Mouse (Mus musculus) kidney, embryonic 14.5 days (tissue): ENCODE results near the gene Mtrf1. TPM values are rescaled to one million over a fixed set of nuclear protein-coding genes. Genes with fewer than 3 reads are reported as not detected.
A peak's percentile ranks its signal among the peaks of the same experiment; 100 is the strongest.

Experiments used
- ATAC-seq: fragments of 200-750 bp; cut with Nextera tagmentation; 2 replicates; pipeline ENCODE4 v1.8.0; 2017; ENCODE audit warnings: moderate number of reproducible peaks, mild to moderate bottlenecking, moderate TSS enrichment, moderate library complexity; ENCODE audit not compliant: low FRiP score, low TSS enrichment
- H3K27ac ChIP-seq: fragments of 300-500 bp; sonication (generic); 2 replicates; pipeline ENCODE4 v1.5.1; 2014; ENCODE audit warnings: low read depth, mild to moderate bottlenecking, low read length, moderate library complexity, mixed read lengths
- H3K27me3 ChIP-seq: fragments of 300-500 bp; sonication (generic); 2 replicates; pipeline ENCODE4 v1.6.1; 2014; ENCODE audit warnings: mild to moderate bottlenecking, low read length; ENCODE audit not compliant: control insufficient read depth, insufficient read depth
- H3K36me3 ChIP-seq: fragments of 300-500 bp; sonication (generic); 2 replicates; pipeline ENCODE4 v1.6.1; 2014; ENCODE audit warnings: low read length, mixed read lengths; ENCODE audit not compliant: control insufficient read depth, insufficient read depth
- H3K4me1 ChIP-seq: fragments of 300-500 bp; sonication (generic); 2 replicates; pipeline ENCODE4 v1.6.1; 2014; ENCODE audit warnings: low read length, mixed read lengths; ENCODE audit not compliant: control insufficient read depth, insufficient read depth
- H3K4me2 ChIP-seq: fragments of 300-500 bp; sonication (generic); replicated peaks from 2 replicates; pipeline ENCODE4 v1.6.1; 2014; ENCODE audit warnings: low read depth, mild to moderate bottlenecking, low read length
- H3K4me3 ChIP-seq: fragments of 300-500 bp; sonication (generic); 2 replicates; pipeline ENCODE4 v1.5.1; 2014; ENCODE audit warnings: mild to moderate bottlenecking, low read length
- H3K9ac ChIP-seq: fragments of 300-500 bp; sonication (generic); 2 replicates; pipeline ENCODE4 v1.6.1; 2014; ENCODE audit warnings: low read depth, mild to moderate bottlenecking, low read length, moderate library complexity
- H3K9me3 ChIP-seq: fragments of 300-500 bp; sonication (generic); 2 replicates; pipeline ENCODE4 v1.6.1; 2016; ENCODE audit warnings: low read length; ENCODE audit not compliant: control insufficient read depth
- WGBS: fragments of 180-500 bp; shearing (Covaris S2); extraction: QIAGEN DNeasy Blood & Tissue Kit; methylation state at CpG from one replicate; pipeline ENCODE4 v1.1.7; 2014; 5-methylcytosine and 5-hydroxymethylcytosine counted together
- polyA plus RNA-seq: library from polyadenylated mRNA; unstranded; fragments of >200 nt; fragmentation: Nextera tagmentation; extraction: Ambion mirVana; gene quantifications from 2 replicates; pipeline ENCODE4 v1.2.1, GENCODE M21; 2014

Mtrf1 gene
- 12.1 and 12.3 TPM in 2 replicates for polyA plus RNA-seq

- H3K27ac ChIP-seq, result peak within 1 kb of the TSS; percentile 87; the same call in 1 of the 2 replicates
- peak within 1 kb of the TSS; percentile 58 for H3K4me2 ChIP-seq
- peak; percentile 87 for ATAC-seq
- peak within 1 kb of the TSS; percentile 68 for H3K4me3 ChIP-seq
- H3K9me3 ChIP-seq, result no peaks in the 10 kb centered on the region
- no peaks in the 10 kb centered on the region for H3K27me3 ChIP-seq
- H3K36me3 ChIP-seq, result peaks cover 8% of the 10 kb centered on the region; the same call in 1 of the 2 replicates
- no peaks in the 10 kb centered on the region for H3K4me1 ChIP-seq
- peak within 1 kb of the TSS; percentile 63 for H3K9ac ChIP-seq
- WGBS, result 20% methylated on average over 23 of the region's 23 CpGs
These were observed at the start of gene Mtrf1 for GRCm38 (mm10) chr14:79397321-79398122. Gene Mtrf1, plus strand, starts transcription at chr14:79397772.

GRCm38 (mm10) chr14:79358055-79358454, 39.5 kb upstream of the Mtrf1 start:
- no peaks in the 10 kb centered on the region for H3K4me1 ChIP-seq
- H3K4me3 ChIP-seq, result no peak overlapping the region
- no peak overlapping the region for H3K9ac ChIP-seq
- no peak overlapping the region for H3K4me2 ChIP-seq
- H3K27ac ChIP-seq, result no peak overlapping the region
- ATAC-seq, result no peak
- H3K9me3 ChIP-seq, result no peaks in the 10 kb centered on the region
- H3K36me3 ChIP-seq, result peaks cover 61% of the 10 kb centered on the region
- H3K27me3 ChIP-seq, result no peaks in the 10 kb centered on the region
- WGBS, result 87% methylated on average over 2 of the region's 2 CpGs

- ATAC-seq, result no peak
These were observed 20.5 kb upstream of the Mtrf1 start for GRCm38 (mm10) chr14:79377041-79377440.

GRCm38 (mm10) chr14:79383120-79383519, 14.5 kb upstream of the Mtrf1 start:
- Histone ChIP-seq H3K4me3 (no peak overlapping the region), H3K4me1 (no peaks in the 10 kb centered on the region), H3K27me3 (no peaks in the 10 kb centered on the region), H3K9ac (no peak overlapping the region), H3K4me2 (no peak overlapping the region), H3K9me3 (no peaks in the 10 kb centered on the region), H3K27ac (no peak overlapping the region), H3K36me3 (peaks cover 39% of the 10 kb centered on the region; the same call in 1 of the 2 replicates)
- ATAC-seq, result no peak
- 93% methylated on average over 7 of the region's 7 CpGs for WGBS

More at GRCm38 (mm10) chr14:79377041-79377440, 20.5 kb upstream of the Mtrf1 start:
- H3K4me1 ChIP-seq, result no peaks in the 10 kb centered on the region
- H3K4me3 ChIP-seq, result no peak overlapping the region
- H3K9ac ChIP-seq, result no peak overlapping the region
- H3K9me3 ChIP-seq, result no peaks in the 10 kb centered on the region
- H3K27ac ChIP-seq, result no peak overlapping the region
- peaks cover 37% of the 10 kb centered on the region for H3K36me3 ChIP-seq
- no peaks in the 10 kb centered on the region for H3K27me3 ChIP-seq
- no peak overlapping the region for H3K4me2 ChIP-seq

DNA sequence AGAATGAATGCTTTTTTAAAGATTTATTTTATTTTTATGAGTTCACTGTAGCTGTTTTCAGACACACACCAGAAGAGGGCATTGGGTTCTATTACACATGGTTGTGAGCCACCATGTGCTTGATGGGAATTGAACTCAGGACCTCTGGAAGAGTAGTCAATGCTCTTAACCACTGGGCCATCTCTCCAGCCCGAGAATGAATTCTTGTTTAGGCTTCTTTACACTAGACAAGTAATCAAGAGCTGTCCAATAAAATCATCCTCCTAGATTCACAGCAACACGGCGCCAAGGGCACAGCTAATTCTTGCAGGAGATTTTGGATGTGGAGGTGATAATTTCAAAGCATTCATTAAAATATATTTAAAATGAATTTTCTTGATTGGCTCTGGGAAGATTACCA, 9.3 kb upstream of the Mtrf1 start:
- Histone ChIP-seq H3K9me3 (no peaks in the 10 kb centered on the region), H3K9ac (no peak overlapping the region), H3K27ac (no peak overlapping the region), H3K27me3 (no peaks in the 10 kb centered on the region), H3K4me2 (no peak overlapping the region), H3K4me1 (peaks cover 6% of the 10 kb centered on the region; the same call in 1 of the 2 replicates), H3K4me3 (no peak overlapping the region), H3K36me3 (peaks cover 17% of the 10 kb centered on the region; the same call in 1 of the 2 replicates)
- no peak for ATAC-seq
- WGBS, result 92% methylated on average over 3 of the region's 3 CpGs

- Histone ChIP-seq H3K9me3 (no peaks in the 10 kb centered on the region), H3K4me2 (peak overlapping the region; percentile 69), H3K27ac (peak overlapping the region; percentile 99), H3K4me3 (peak overlapping the region; percentile 75), H3K36me3 (peaks cover 13% of the 10 kb centered on the region; the same call in 1 of the 2 replicates), H3K4me1 (peaks cover 6% of the 10 kb centered on the region; the same call in 1 of the 2 replicates), H3K27me3 (no peaks in the 10 kb centered on the region), H3K9ac (peak overlapping the region; percentile 92)
- no peak for ATAC-seq
- WGBS, result under 1% methylated on average over 16 of the region's 16 CpGs
These were observed 7.9 kb upstream of the Mtrf1 start for GRCm38 (mm10) chr14:79389438-79390264.

DNA sequence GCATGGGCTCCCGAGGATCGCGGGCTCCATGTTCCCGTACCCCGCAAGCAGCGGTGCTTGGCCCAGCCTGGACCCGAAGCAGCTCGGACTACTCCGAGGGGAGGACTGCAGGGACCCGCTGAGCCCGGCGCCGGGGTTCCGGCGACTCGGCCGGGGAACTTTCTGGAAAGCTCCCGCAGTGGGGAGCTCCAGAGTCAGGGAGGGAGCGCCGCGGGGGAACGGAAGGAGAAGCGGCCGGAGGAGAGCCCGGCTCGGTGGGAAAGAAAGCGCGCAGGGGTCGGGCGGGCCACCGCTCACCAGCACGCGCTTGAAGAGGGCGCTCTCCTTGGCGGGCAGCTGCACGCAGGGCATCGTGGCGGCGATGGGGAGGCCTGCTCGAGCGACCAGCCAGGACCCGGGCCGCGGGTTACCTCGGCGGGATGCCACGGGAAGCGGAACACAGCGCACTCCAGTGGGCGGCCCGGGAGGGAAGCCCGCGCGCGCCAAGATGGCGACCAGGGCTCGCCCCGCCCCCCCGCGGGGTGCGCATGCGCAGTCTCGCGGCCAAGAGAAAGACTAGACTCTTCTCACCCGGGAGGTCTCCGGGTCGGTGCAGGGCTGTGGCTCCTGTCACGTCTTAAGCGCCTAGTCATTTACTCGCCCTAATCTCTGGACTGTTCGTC, 7.2 kb upstream of the Mtrf1 start, which contains the start of gene Naa16:
Gene Naa16 (minus strand): TSS at position 514 of the 662 bp plus-strand sequence.
- H3K9ac ChIP-seq, result peak within 1 kb of the TSS; percentile 92
- peaks cover 9% of the 10 kb centered on the region; the same call in 1 of the 2 replicates for H3K36me3 ChIP-seq
- H3K4me2 ChIP-seq, result peak within 1 kb of the TSS; percentile 69
- H3K9me3 ChIP-seq, result no peaks in the 10 kb centered on the region
- peaks cover 6% of the 10 kb centered on the region; the same call in 1 of the 2 replicates for H3K4me1 ChIP-seq
- peak within 1 kb of the TSS; percentile 99 for H3K27ac ChIP-seq
- peak; percentile 98 for ATAC-seq
- peak within 1 kb of the TSS; percentile 75 for H3K4me3 ChIP-seq
- WGBS, result under 1% methylated on average over 67 of the region's 71 CpGs
- no peaks in the 10 kb centered on the region for H3K27me3 ChIP-seq

GRCm38 (mm10) chr14:79393289-79393688, 4.3 kb upstream of the Mtrf1 start:
- 53% methylated on average over 1 of the region's 1 CpGs for WGBS
- ATAC-seq, result no peak
- H3K36me3 ChIP-seq, result no peaks in the 10 kb centered on the region
- no peak overlapping the region for H3K27ac ChIP-seq
- H3K4me2 ChIP-seq, result no peak overlapping the region
- no peak overlapping the region for H3K4me3 ChIP-seq
- H3K27me3 ChIP-seq, result no peaks in the 10 kb centered on the region
- no peaks in the 10 kb centered on the region for H3K9me3 ChIP-seq
- no peak overlapping the region for H3K9ac ChIP-seq
- H3K4me1 ChIP-seq, result peaks cover 6% of the 10 kb centered on the region; the same call in 1 of the 2 replicates
